Mouse (Mus musculus) MEL (cell line): ENCODE data around the gene Mfap1a. TPM values are rescaled to one million over a fixed set of nuclear protein-coding genes. Genes with fewer than 3 reads are reported as not detected.
A peak's percentile ranks its signal among the peaks of the same experiment; 100 is the strongest.

Source experiments
- DNase-seq: peaks from one replicate; pipeline ENCODE4 v3.0.0; 2011; ENCODE audit warnings: low read depth, low spot score
- H3K27ac ChIP-seq: 2 replicates; pipeline ENCODE4 v1.5.1; 2012; ENCODE audit warnings: low read depth, mild to moderate bottlenecking, control low read depth, low read length, moderate library complexity; ENCODE audit not compliant: control insufficient read depth
- H3K27me3 ChIP-seq, 2 experiments: fragments of 150-350 bp in 1 of 2; sonication (generic) in 1 of 2; 2 replicates each; pipeline ENCODE4 v1.6.1; 2012; ENCODE audit warnings: low read length in 2 of 2, mild to moderate bottlenecking in 2 of 2, improper control_type of control experiment in 1 of 2, moderate library complexity in 1 of 2; ENCODE audit not compliant: insufficient read depth in 2 of 2, control insufficient read depth in 1 of 2
- H3K36me3 ChIP-seq, 2 experiments: 2 replicates each; pipeline ENCODE4 v1.6.1; 2012 to 2014; ENCODE audit warnings: low read length in 2 of 2, improper control_type of control experiment in 1 of 2, inconsistent platforms in 1 of 2, mild to moderate bottlenecking in 1 of 2; ENCODE audit not compliant: insufficient read depth in 2 of 2, control insufficient read depth in 1 of 2
- H3K4me1 ChIP-seq, 2 experiments: fragments of 150-350 bp in 1 of 2; sonication (generic) in 1 of 2; 2 replicates each; pipeline ENCODE4 v1.6.1; 2012; ENCODE audit warnings: low read length in 2 of 2, improper control_type of control experiment in 1 of 2, mild to moderate bottlenecking in 1 of 2; ENCODE audit not compliant: insufficient read depth in 2 of 2, control insufficient read depth in 1 of 2
- H3K4me3 ChIP-seq, 2 experiments: fragments of 150-350 bp in 1 of 2; sonication (generic) in 1 of 2; 2 replicates each; pipeline ENCODE4 v1.5.1; 2012; ENCODE audit warnings: low read depth in 2 of 2, low read length in 2 of 2, mild to moderate bottlenecking in 2 of 2, moderate library complexity in 2 of 2, control low read depth in 1 of 2, improper control_type of control experiment in 1 of 2; ENCODE audit not compliant: control insufficient read depth in 1 of 2, insufficient read depth in 1 of 2
- H3K79me2 ChIP-seq: 2 replicates; pipeline ENCODE4 v1.6.1; 2012; ENCODE audit warnings: mild to moderate bottlenecking, low read length, moderate library complexity; ENCODE audit not compliant: control insufficient read depth, poor library complexity, insufficient read depth
- H3K9ac ChIP-seq: 2 replicates; pipeline ENCODE4 v1.6.1; 2012; ENCODE audit warnings: low read depth, mild to moderate bottlenecking, control low read depth, low read length, moderate library complexity; ENCODE audit not compliant: control insufficient read depth, poor library complexity, severe bottlenecking
- H3K9me3 ChIP-seq: fragments of 150-350 bp; sonication (generic); replicated peaks from 2 replicates; pipeline ENCODE4 v1.6.1; 2012; ENCODE audit warnings: mild to moderate bottlenecking, low read length, improper control_type of control experiment, moderate library complexity; ENCODE audit not compliant: insufficient read depth
- BHLHE40 ChIP-seq: IDR thresholded peaks from 2 replicates; pipeline ENCODE4 v1.6.1; 2012; ENCODE audit warnings: low read depth, mild to moderate bottlenecking, inconsistent platforms, low read length, improper control_type of control experiment, borderline replicate concordance
- ELF1 ChIP-seq: IDR thresholded peaks from 2 replicates; pipeline ENCODE4 v1.6.1; 2014; ENCODE audit warnings: low read depth, mild to moderate bottlenecking, inconsistent platforms, low read length, improper control_type of control experiment, moderate library complexity
- EP300 ChIP-seq, 2 experiments: IDR thresholded peaks; 2 replicates each; pipeline ENCODE4 v1.6.1; 2011; ENCODE audit warnings: improper control_type of control experiment in 2 of 2, low read length in 2 of 2, low read depth in 1 of 2, mild to moderate bottlenecking in 1 of 2
- ETS1 ChIP-seq: IDR thresholded peaks from 2 replicates; pipeline ENCODE4 v1.6.1; 2012; ENCODE audit warnings: low read depth, mild to moderate bottlenecking, inconsistent platforms, low read length, improper control_type of control experiment, moderate library complexity
- GABPA ChIP-seq: IDR thresholded peaks from 2 replicates; pipeline ENCODE4 v1.6.1; 2012; ENCODE audit warnings: low read depth, mild to moderate bottlenecking, inconsistent platforms, low read length, improper control_type of control experiment, moderate library complexity
- GATA1 ChIP-seq: IDR thresholded peaks from 2 replicates; pipeline ENCODE4 v1.6.1; 2011; ENCODE audit warnings: low read depth, low read length, improper control_type of control experiment
- KAT2A ChIP-seq: conservative IDR thresholded peaks from 2 replicates; pipeline ENCODE4 v1.6.1; 2012; ENCODE audit warnings: low read depth, low read length, improper control_type of control experiment, inconsistent platforms
- MAFK ChIP-seq: IDR thresholded peaks from 2 replicates; pipeline ENCODE4 v1.6.1; 2011; ENCODE audit warnings: low read depth, mild to moderate bottlenecking, low read length, improper control_type of control experiment, borderline replicate concordance
- MXI1 ChIP-seq: IDR thresholded peaks from 2 replicates; pipeline ENCODE4 v1.6.1; 2011; ENCODE audit warnings: mild to moderate bottlenecking, low read depth, low read length, improper control_type of control experiment
- NELFE ChIP-seq: IDR thresholded peaks from 2 replicates; pipeline ENCODE4 v1.6.1; 2011; ENCODE audit warnings: low read depth, low read length, improper control_type of control experiment
- NRF1 ChIP-seq: IDR thresholded peaks from 2 replicates; pipeline ENCODE4 v1.6.1; 2014; ENCODE audit warnings: low read depth, mild to moderate bottlenecking, inconsistent platforms, low read length, improper control_type of control experiment, moderate library complexity; ENCODE audit not compliant: poor library complexity, insufficient read depth, severe bottlenecking
- POLR2A ChIP-seq, 2 experiments: IDR thresholded peaks; 2 replicates each; pipeline ENCODE4 v1.6.1; 2011 to 2012; ENCODE audit warnings: low read length in 2 of 2, mild to moderate bottlenecking in 2 of 2, control low read depth in 1 of 2, improper control_type of control experiment in 1 of 2, low read depth in 1 of 2, moderate library complexity in 1 of 2; ENCODE audit not compliant: control insufficient read depth in 1 of 2, insufficient read depth in 1 of 2, poor library complexity in 1 of 2
- POLR2AphosphoS2 ChIP-seq: IDR thresholded peaks from 2 replicates; pipeline ENCODE4 v1.6.1; 2011; ENCODE audit warnings: low read length, improper control_type of control experiment
- RAD21 ChIP-seq: IDR thresholded peaks from 2 replicates; pipeline ENCODE4 v1.6.1; 2011; ENCODE audit warnings: mild to moderate bottlenecking, low read depth, low read length, improper control_type of control experiment
- RCOR1 ChIP-seq: IDR thresholded peaks from 2 replicates; pipeline ENCODE4 v1.6.1; 2012; ENCODE audit warnings: low read depth, mild to moderate bottlenecking, inconsistent platforms, low read length, improper control_type of control experiment
- SIN3A ChIP-seq: IDR thresholded peaks from 2 replicates; pipeline ENCODE4 v1.6.1; 2012; ENCODE audit warnings: low read length, improper control_type of control experiment, inconsistent platforms
- SMC3 ChIP-seq: IDR thresholded peaks from 2 replicates; pipeline ENCODE4 v1.6.1; 2011; ENCODE audit warnings: low read depth, low read length, improper control_type of control experiment
- TCF12 ChIP-seq: IDR thresholded peaks from 2 replicates; pipeline ENCODE4 v1.6.1; 2014; ENCODE audit warnings: low read depth, mild to moderate bottlenecking, inconsistent platforms, low read length, improper control_type of control experiment, moderate library complexity
- USF1 ChIP-seq: IDR thresholded peaks from 2 replicates; pipeline ENCODE4 v1.6.1; 2014; ENCODE audit warnings: low read depth, mild to moderate bottlenecking, inconsistent platforms, low read length, improper control_type of control experiment, moderate library complexity
- USF2 ChIP-seq, 2 experiments: IDR thresholded peaks; 2 replicates each; pipeline ENCODE4 v1.6.1; 2011 to 2012; ENCODE audit warnings: improper control_type of control experiment in 2 of 2, low read length in 2 of 2, borderline replicate concordance in 1 of 2, inconsistent platforms in 1 of 2, low read depth in 1 of 2, mild to moderate bottlenecking in 1 of 2; ENCODE audit not compliant: insufficient read depth in 1 of 2
- polyA plus RNA-seq, 2 experiments: library from polyadenylated mRNA; stranded (reverse) in 1 of 2; unstranded in 1 of 2; fragments of >175 nt in 1 of 2; fragments of >200 nt in 1 of 2; gene quantifications; 2 replicates each; pipeline versions ENCODE4 v1.2.1 to v1.2.4; 2012; ENCODE audit warnings: low replicate concordance in 2 of 2, low read depth in 1 of 2; ENCODE audit not compliant: insufficient read length in 2 of 2, insufficient read depth in 1 of 2, missing spikeins in 1 of 2
- total RNA-seq: library from RNA; depleted of rRNA; stranded (reverse); fragments of 300-350 nt; gene quantifications from 2 replicates; pipeline ENCODE4 v1.2.3, GENCODE M21; 2012

Gene Mfap1a
- total and polyA plus RNA-seq, 3 experiments: 23.8 to 29.3 TPM; not detected in 1

- Histone ChIP-seq H3K9me3 (no peaks in the 10 kb centered on the region), H3K27ac (no peak overlapping the region), H3K4me3 (no peak overlapping the region), H3K4me1 (peaks cover 8 to 12% of the 10 kb centered on the region in 2 experiments), H3K36me3 (peaks cover 0 to 22% of the 10 kb centered on the region in 2 experiments; a peak in 2 of 4 replicates), H3K9ac (no peak overlapping the region), H3K79me2 (peaks cover 31% of the 10 kb centered on the region), H3K27me3 (no peaks in the 10 kb centered on the region)
- TF ChIP-seq POLR2A (IDR thresholded peaks at IDR 0.05; ENCODE audit: control insufficient read depth in 1 of 2, insufficient read depth in 1 of 2, low read depth in 1 of 2, low read length in 2 of 2, poor library complexity in 1 of 2) (peak in 1 of 2 experiments; percentile 23; a peak in 1 of 4 replicates), USF2 (IDR thresholded peaks at IDR 0.05; ENCODE audit: borderline replicate concordance in 1 of 2, insufficient read depth in 1 of 2, low read depth in 1 of 2, low read length in 2 of 2) (no peak), ELF1 (no peak), MXI1 (no peak), EP300 (IDR thresholded peaks at IDR 0.05; ENCODE audit: low read depth in 1 of 2, low read length in 2 of 2) (no peak), ETS1 (no peak), POLR2AphosphoS2 (0 out of 2 replicates have a peak, but pooled peaks have one; percentile 40)
- DNase-seq: no peak
Observed at GRCm38 (mm10) chr2:121453917-121454316, 52.5 kb downstream of the Mfap1a start.

GRCm38 (mm10) chr2:121452990-121453389 lies 53.5 kb downstream of the Mfap1a start, which contains the start of gene Hypk:
Gene Hypk (plus strand): TSS chr2:121453290.
- H3K4me1 ChIP-seq: peaks cover 6 to 12% of the 10 kb centered on the region in 2 experiments
- H3K9ac ChIP-seq: no peak within 1 kb of the TSS
- no peaks in the 10 kb centered on the region for H3K27me3 ChIP-seq
- TF ChIP-seq USF1 (no peak), USF2 (IDR thresholded peaks at IDR 0.05; ENCODE audit: borderline replicate concordance in 1 of 2, insufficient read depth in 1 of 2, low read depth in 1 of 2, low read length in 2 of 2) (no peak), SMC3 (no peak), ELF1 (no peak), NELFE (no peak), GATA1 (no peak), NRF1 (no peak), MAFK (no peak), POLR2AphosphoS2 (no peak), RAD21 (no peak), RCOR1 (no peak), SIN3A (no peak), BHLHE40 (no peak), GABPA (no peak), EP300 (IDR thresholded peaks at IDR 0.05; ENCODE audit: low read depth in 1 of 2, low read length in 2 of 2) (no peak), KAT2A (no peak), TCF12 (no peak)
- peaks cover 0 to 17% of the 10 kb centered on the region in 2 experiments; a peak in 2 of 4 replicates for H3K36me3 ChIP-seq
- no peak within 1 kb of the TSS for H3K27ac ChIP-seq
- H3K79me2 ChIP-seq: peaks cover 26% of the 10 kb centered on the region
- DNase-seq: no peak
- no peak within 1 kb of the TSS for H3K4me3 ChIP-seq
- H3K9me3 ChIP-seq: no peaks in the 10 kb centered on the region
